Mouse (Mus musculus) midbrain, embryonic 13.5 days (tissue): ENCODE measurements at regions not wholly inside any gene's neighbourhood (a gene's known extent, or its start where the extent isn't known, plus 50 kb on each side); places are given as distances from the start of the nearest gene placed in this dataset.

Experiments used
- ATAC-seq: fragments of 200-750 bp; cut with Nextera tagmentation; 2 replicates; pipeline ENCODE4 v1.8.0; 2017; ENCODE audit warnings: mild to moderate bottlenecking, moderate TSS enrichment, moderate library complexity
- H3K27ac ChIP-seq: fragments of 300-500 bp; sonication (generic); 2 replicates; pipeline ENCODE4 v1.5.1; 2015; ENCODE audit warnings: inconsistent platforms, mild to moderate bottlenecking, moderate library complexity
- H3K27me3 ChIP-seq: fragments of 300-500 bp; sonication (generic); 2 replicates; pipeline ENCODE4 v1.6.1; 2015; ENCODE audit warnings: mild to moderate bottlenecking, inconsistent platforms
- H3K36me3 ChIP-seq: fragments of 300-500 bp; sonication (generic); 2 replicates; pipeline ENCODE4 v1.6.1; 2015; ENCODE audit warnings: mild to moderate bottlenecking, inconsistent platforms
- H3K4me1 ChIP-seq: fragments of 300-500 bp; sonication (generic); replicated peaks from 2 replicates; pipeline ENCODE4 v1.6.1; 2015; ENCODE audit warnings: inconsistent platforms
- H3K4me2 ChIP-seq: fragments of 300-500 bp; sonication (generic); replicated peaks from 2 replicates; pipeline ENCODE4 v1.6.1; 2015; ENCODE audit warnings: moderate library complexity, mild to moderate bottlenecking, inconsistent platforms
- H3K4me3 ChIP-seq: fragments of 300-500 bp; sonication (generic); replicated peaks from 2 replicates; pipeline ENCODE4 v1.5.1; 2015; ENCODE audit warnings: mild to moderate bottlenecking, inconsistent platforms
- H3K9ac ChIP-seq: fragments of 300-500 bp; sonication (generic); replicated peaks from 2 replicates; pipeline ENCODE4 v1.6.1; 2015; ENCODE audit warnings: mild to moderate bottlenecking, inconsistent platforms
- H3K9me3 ChIP-seq: fragments of 300-500 bp; sonication (generic); 2 replicates; pipeline ENCODE4 v1.6.1; 2016; ENCODE audit warnings: mild to moderate bottlenecking, inconsistent platforms
- WGBS: fragments of 180-500 bp; shearing (Covaris S2); methylation state at CpG from one replicate; pipeline ENCODE4 v1.1.7; 2015; 5-methylcytosine and 5-hydroxymethylcytosine counted together

GRCm38 (mm10) chr5:47693478-47693877 is 289.5 kb upstream of the Slit2 start:
- Histone ChIP-seq H3K4me2 (no peak overlapping the region), H3K9ac (no peak overlapping the region), H3K4me1 (no peaks in the 10 kb centered on the region), H3K27ac (no peak overlapping the region), H3K27me3 (no peaks in the 10 kb centered on the region), H3K4me3 (no peak overlapping the region), H3K9me3 (no peaks in the 10 kb centered on the region), H3K36me3 (no peaks in the 10 kb centered on the region)
- no peak for ATAC-seq
- WGBS: 62% methylated on average over 6 of the region's 6 CpGs

GRCm38 (mm10) chr5:47693921-47694320 is 289.0 kb upstream of the Slit2 start:
- Histone ChIP-seq H3K4me1 (no peaks in the 10 kb centered on the region), H3K27me3 (no peaks in the 10 kb centered on the region), H3K9me3 (no peaks in the 10 kb centered on the region), H3K27ac (no peak overlapping the region), H3K4me3 (no peak overlapping the region), H3K9ac (no peak overlapping the region), H3K36me3 (no peaks in the 10 kb centered on the region), H3K4me2 (no peak overlapping the region)
- WGBS: 90% methylated on average over 3 of the region's 3 CpGs
- no peak for ATAC-seq

GRCm38 (mm10) chr5:47694630-47695029 is 288.3 kb upstream of the Slit2 start:
- ATAC-seq: no peak
- H3K27me3 ChIP-seq: no peaks in the 10 kb centered on the region
- H3K9me3 ChIP-seq: no peaks in the 10 kb centered on the region
- no peak overlapping the region for H3K9ac ChIP-seq
- H3K27ac ChIP-seq: no peak overlapping the region
- no peaks in the 10 kb centered on the region for H3K4me1 ChIP-seq
- H3K4me2 ChIP-seq: no peak overlapping the region
- H3K36me3 ChIP-seq: no peaks in the 10 kb centered on the region
- WGBS: 90% methylated on average over 3 of the region's 3 CpGs
- H3K4me3 ChIP-seq: no peak overlapping the region

- Histone ChIP-seq H3K9me3 (no peaks in the 10 kb centered on the region), H3K36me3 (no peaks in the 10 kb centered on the region), H3K27ac (no peak overlapping the region), H3K4me1 (no peaks in the 10 kb centered on the region), H3K4me2 (no peak overlapping the region), H3K27me3 (no peaks in the 10 kb centered on the region), H3K4me3 (no peak overlapping the region), H3K9ac (no peak overlapping the region)
- ATAC-seq: no peak
These were observed 271.4 kb upstream of the Slit2 start for GRCm38 (mm10) chr5:47711553-47711952.

- Histone ChIP-seq H3K4me1 (no peaks in the 10 kb centered on the region), H3K4me2 (no peak overlapping the region), H3K27me3 (no peaks in the 10 kb centered on the region), H3K9ac (no peak overlapping the region), H3K27ac (no peak overlapping the region), H3K36me3 (no peaks in the 10 kb centered on the region), H3K9me3 (no peaks in the 10 kb centered on the region), H3K4me3 (no peak overlapping the region)
- ATAC-seq: no peak
- 51% methylated on average over 5 of the region's 5 CpGs for WGBS
These were observed 268.6 kb upstream of the Slit2 start for GRCm38 (mm10) chr5:47714333-47714732.

- H3K9me3 ChIP-seq: no peaks in the 10 kb centered on the region
- no peak overlapping the region for H3K27ac ChIP-seq
- no peaks in the 10 kb centered on the region for H3K4me1 ChIP-seq
- no peak overlapping the region for H3K4me2 ChIP-seq
- ATAC-seq: no peak
- WGBS: 72% methylated on average over 2 of the region's 2 CpGs
- no peak overlapping the region for H3K4me3 ChIP-seq
- H3K36me3 ChIP-seq: no peaks in the 10 kb centered on the region
- no peaks in the 10 kb centered on the region for H3K27me3 ChIP-seq
- H3K9ac ChIP-seq: no peak overlapping the region
These were observed 258.0 kb upstream of the Slit2 start for GRCm38 (mm10) chr5:47724911-47725310.

GRCm38 (mm10) chr5:47742727-47743126 is 240.2 kb upstream of the Slit2 start:
- H3K9ac ChIP-seq: no peak overlapping the region
- H3K27ac ChIP-seq: no peak overlapping the region
- whole genome bisulfite sequencing: 90% methylated on average over 2 of the region's 2 CpGs
- H3K4me1 ChIP-seq: no peaks in the 10 kb centered on the region
- no peaks in the 10 kb centered on the region for H3K27me3 ChIP-seq
- no peaks in the 10 kb centered on the region for H3K9me3 ChIP-seq
- no peaks in the 10 kb centered on the region for H3K36me3 ChIP-seq
- no peak overlapping the region for H3K4me3 ChIP-seq
- ATAC-seq: no peak
- no peak overlapping the region for H3K4me2 ChIP-seq

- no peaks in the 10 kb centered on the region for H3K36me3 ChIP-seq
- no peaks in the 10 kb centered on the region for H3K27me3 ChIP-seq
- H3K9me3 ChIP-seq: no peaks in the 10 kb centered on the region
- WGBS: 95% methylated on average over 2 of the region's 2 CpGs
- no peaks in the 10 kb centered on the region for H3K4me1 ChIP-seq
- no peak for ATAC-seq
- H3K4me3 ChIP-seq: no peak overlapping the region
- no peak overlapping the region for H3K9ac ChIP-seq
- no peak overlapping the region for H3K4me2 ChIP-seq
- H3K27ac ChIP-seq: no peak overlapping the region
These were observed 237.8 kb upstream of the Slit2 start for GRCm38 (mm10) chr5:47745177-47745576.

- H3K4me2 ChIP-seq: no peak overlapping the region
- no peak overlapping the region for H3K4me3 ChIP-seq
- WGBS: 98% methylated on average over 2 of the region's 2 CpGs
- H3K4me1 ChIP-seq: no peaks in the 10 kb centered on the region
- no peaks in the 10 kb centered on the region for H3K27me3 ChIP-seq
- no peak overlapping the region for H3K27ac ChIP-seq
- no peaks in the 10 kb centered on the region for H3K9me3 ChIP-seq
- H3K36me3 ChIP-seq: no peaks in the 10 kb centered on the region
- ATAC-seq: no peak
- no peak overlapping the region for H3K9ac ChIP-seq
These were observed 231.0 kb upstream of the Slit2 start for GRCm38 (mm10) chr5:47751907-47752306.

GRCm38 (mm10) chr5:47772642-47773353 is 210.1 kb upstream of the Slit2 start:
- Histone ChIP-seq H3K4me1 (peaks cover 8% of the 10 kb centered on the region), H3K9ac (no peak overlapping the region), H3K4me3 (no peak overlapping the region), H3K27ac (0 out of 2 replicates have a peak overlapping the region, but pooled peaks have one; percentile 16), H3K4me2 (no peak overlapping the region), H3K27me3 (no peaks in the 10 kb centered on the region), H3K9me3 (no peaks in the 10 kb centered on the region), H3K36me3 (no peaks in the 10 kb centered on the region)
- ATAC-seq: peak; percentile 71; the same call in 1 of the 2 replicates
- WGBS: 42% methylated on average over 8 of the region's 8 CpGs

GRCm38 (mm10) chr5:47773354-47773743 is 209.6 kb upstream of the Slit2 start:
- Histone ChIP-seq H3K4me2 (no peak overlapping the region), H3K4me3 (no peak overlapping the region), H3K4me1 (peaks cover 8% of the 10 kb centered on the region), H3K9ac (no peak overlapping the region), H3K36me3 (no peaks in the 10 kb centered on the region), H3K27me3 (no peaks in the 10 kb centered on the region), H3K27ac (no peak overlapping the region), H3K9me3 (no peaks in the 10 kb centered on the region)
- WGBS: 57% methylated on average over 3 of the region's 3 CpGs
- no peak for ATAC-seq

- Histone ChIP-seq H3K4me1 (no peaks in the 10 kb centered on the region), H3K4me3 (no peak overlapping the region), H3K9me3 (no peaks in the 10 kb centered on the region), H3K9ac (no peak overlapping the region), H3K27me3 (no peaks in the 10 kb centered on the region), H3K27ac (no peak overlapping the region), H3K4me2 (no peak overlapping the region), H3K36me3 (no peaks in the 10 kb centered on the region)
- no peak for ATAC-seq
- WGBS: 93% methylated on average over 2 of the region's 2 CpGs
These were observed 202.1 kb upstream of the Slit2 start for GRCm38 (mm10) chr5:47780861-47781260.

- H3K36me3 ChIP-seq: no peaks in the 10 kb centered on the region
- H3K4me2 ChIP-seq: no peak overlapping the region
- H3K27me3 ChIP-seq: no peaks in the 10 kb centered on the region
- 78% methylated on average over 5 of the region's 5 CpGs for WGBS
- no peak overlapping the region for H3K9ac ChIP-seq
- H3K4me1 ChIP-seq: no peaks in the 10 kb centered on the region
- no peak overlapping the region for H3K27ac ChIP-seq
- H3K9me3 ChIP-seq: no peaks in the 10 kb centered on the region
- H3K4me3 ChIP-seq: no peak overlapping the region
- ATAC-seq: no peak
These were observed 201.3 kb upstream of the Slit2 start for GRCm38 (mm10) chr5:47781608-47782007.
